Mouse (Mus musculus) gastrocnemius, postnatal 14 days (tissue): Measurements from ENCODE around the gene Abcd2. TPM values are rescaled to one million over a fixed set of nuclear protein-coding genes. Genes with fewer than 3 reads are reported as not detected.

Source experiments
- DNase-seq: peaks from one replicate; pipeline ENCODE4 v3.0.0; 2021; ENCODE audit warnings: mixed read lengths
- intact Hi-C: fragments of 180-260 bp; cut with DNase I; formaldehyde crosslinking; loops from one replicate; pipeline ENCODE4 v1.15.1; 2025; ENCODE audit warnings: low total_unique reads
- total RNA-seq, 2 experiments: library from RNA; stranded (reverse); gene quantifications; 2 replicates each; pipeline ENCODE4 v1.2.3; 2021

Abcd2 gene
- total RNA-seq, 2 experiments from 2014 or later, result 17.2 TPM

DNA sequence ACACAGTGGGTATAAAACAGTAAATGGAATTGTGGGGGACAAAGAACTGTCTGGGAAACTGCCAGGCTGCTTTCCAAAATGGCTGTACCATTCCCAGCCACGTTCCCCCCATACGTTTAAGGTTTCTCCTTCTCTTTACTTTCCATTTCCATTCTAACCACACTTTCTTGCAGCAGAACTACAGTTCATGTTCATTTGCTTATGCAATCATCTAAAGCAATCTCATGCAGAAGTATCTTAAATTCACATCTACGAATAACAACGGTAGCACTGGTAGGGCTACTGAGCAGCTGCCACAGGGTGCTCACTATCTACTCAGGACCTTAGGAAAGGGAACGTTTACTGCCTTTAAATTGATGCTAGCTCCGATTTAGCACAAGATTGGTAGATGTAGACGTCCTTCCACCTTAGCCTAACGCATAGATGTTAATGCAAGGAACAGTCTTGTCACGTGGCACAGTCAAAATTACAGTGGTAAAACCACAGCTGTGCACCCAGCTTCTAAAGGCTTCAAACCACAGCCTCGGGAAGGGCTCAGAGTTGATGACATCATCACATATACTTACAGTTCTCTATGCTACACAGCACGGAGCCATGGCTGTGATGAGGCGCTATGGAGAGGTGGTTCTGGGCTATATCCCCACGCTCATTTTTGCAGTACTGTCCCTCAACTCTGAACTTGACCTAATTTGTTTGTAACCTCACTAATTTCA lies 23.6 kb downstream of the Abcd2 start:
- DNase-seq, result no peak
- intact Hi-C loops, result no loop called here

DNA sequence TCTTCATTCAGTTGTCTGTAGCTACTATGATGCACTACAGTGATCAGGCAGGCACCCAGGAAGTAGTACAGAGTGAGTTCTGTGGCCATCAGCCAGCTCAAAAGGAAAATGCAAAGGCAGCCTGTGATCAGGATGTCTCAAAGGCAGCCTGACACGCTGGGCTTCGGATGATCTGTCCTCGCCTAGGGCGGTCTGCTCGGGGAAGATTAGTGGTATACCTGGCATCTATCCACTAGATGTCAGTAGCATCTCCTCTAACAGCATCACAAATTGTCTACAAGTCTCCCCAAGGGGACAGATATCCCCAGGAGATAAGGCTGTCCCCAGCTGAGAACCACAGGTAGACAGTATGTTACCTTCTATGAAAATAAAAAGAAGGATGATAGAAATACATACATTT lies 26.6 kb downstream of the Abcd2 start:
- no peak for DNase-seq
- intact Hi-C loops, result no loop called here

DNA sequence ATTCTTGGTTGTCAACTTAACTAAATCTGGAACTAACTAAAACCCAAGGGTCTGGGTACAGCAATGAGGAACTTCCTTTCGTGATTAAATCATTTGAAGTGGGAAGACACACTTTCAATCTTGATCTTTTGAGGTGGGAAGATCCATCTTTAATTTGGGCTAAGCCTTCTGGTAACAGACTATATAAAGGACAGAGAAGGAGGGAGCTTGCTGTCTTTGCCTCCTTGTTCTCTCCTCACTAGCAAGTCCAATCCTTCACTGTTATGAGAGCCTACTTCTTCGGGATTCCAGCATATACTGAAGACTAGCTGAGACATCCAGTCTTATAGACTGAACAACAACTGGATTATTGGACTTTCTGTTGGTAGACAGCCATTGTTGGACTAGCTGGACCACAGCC lies 28.1 kb downstream of the Abcd2 start:
- intact Hi-C loops, result no loop called here
- no peak for DNase-seq

DNA sequence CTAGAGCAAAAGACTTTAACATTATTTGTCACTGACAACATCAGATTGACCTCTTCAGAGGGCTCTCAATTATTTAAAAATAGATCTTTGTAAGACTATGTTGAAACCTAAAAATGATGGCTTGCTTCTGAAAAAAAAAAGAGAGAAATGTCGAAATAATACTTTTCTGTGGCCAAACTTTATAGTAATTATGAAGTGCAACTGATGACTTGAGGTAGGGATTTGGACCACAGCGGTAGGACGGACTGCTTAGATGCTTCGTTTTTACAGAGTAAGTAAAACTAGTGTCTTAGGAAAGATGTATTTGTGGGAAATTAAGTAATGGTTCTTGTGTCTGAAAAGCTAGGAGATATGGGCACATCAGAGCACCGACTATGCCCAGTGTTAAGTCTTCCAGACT lies 30.4 kb downstream of the Abcd2 start:
- DNase-seq, result no peak
- intact Hi-C loops, result no loop called here

DNA sequence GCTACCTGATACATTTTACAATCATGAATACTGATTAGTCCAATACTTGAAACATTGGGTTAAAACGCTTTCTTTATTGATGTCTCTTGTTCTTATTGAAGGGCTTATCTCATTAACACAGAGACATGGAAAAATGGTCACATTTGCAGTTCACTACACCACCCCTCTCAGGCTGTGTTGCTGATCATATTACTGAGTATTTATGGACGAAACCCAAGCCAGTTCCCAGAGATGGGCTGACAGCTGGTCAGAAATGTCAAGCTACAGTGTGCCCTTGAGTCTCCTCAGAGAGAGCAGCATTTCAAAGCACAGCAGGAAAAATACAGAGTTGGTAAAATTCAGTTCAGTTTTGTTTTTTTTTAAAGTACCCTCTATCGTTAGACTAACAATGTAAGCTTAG lies 38.3 kb downstream of the Abcd2 start:
- peak; percentile 14 for DNase-seq
- intact Hi-C loops, result no loop called here

DNA sequence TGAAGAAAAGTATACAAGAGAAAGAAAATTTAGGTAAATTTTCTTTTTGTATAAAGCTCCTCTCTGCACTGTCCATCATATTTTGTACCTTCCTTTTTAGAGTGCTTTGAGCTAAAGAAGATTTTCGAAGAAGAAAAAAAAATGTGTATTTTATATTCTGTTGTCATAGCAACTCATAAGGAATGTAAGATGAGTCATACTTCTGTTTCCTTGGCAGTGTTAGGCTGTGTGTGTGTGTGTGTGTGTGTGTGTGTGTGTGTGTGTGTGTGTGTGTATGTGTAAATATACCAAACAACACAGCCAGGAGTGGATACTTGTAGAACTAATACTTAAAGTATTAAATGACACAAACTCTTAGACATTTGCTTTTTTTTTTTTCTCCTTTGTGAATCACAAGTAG lies 39.0 kb downstream of the Abcd2 start:
- intact Hi-C loops, result no loop called here
- DNase-seq, result no peak

DNA sequence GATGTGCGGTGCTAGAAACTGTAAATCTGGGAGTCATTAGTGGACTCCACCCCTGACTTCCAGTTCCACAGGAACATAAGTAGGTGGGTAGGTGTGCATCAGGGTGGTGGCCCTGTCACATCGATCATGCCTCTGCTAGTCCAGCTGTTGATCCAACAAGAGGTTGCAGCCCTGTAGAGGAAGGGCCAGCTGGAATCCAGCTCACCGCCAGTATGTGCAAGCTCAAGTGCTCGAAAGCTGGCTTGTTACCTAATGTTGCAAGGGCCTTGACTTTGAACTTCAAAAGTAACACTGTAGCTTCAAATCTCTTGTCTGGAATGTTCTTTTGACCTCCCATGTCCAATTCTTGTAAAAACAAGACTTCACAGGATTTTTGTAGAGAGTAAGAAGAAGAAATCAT lies 67.0 kb downstream of the Abcd2 start:
- no peak for DNase-seq
- intact Hi-C loops, result no loop called here

DNA sequence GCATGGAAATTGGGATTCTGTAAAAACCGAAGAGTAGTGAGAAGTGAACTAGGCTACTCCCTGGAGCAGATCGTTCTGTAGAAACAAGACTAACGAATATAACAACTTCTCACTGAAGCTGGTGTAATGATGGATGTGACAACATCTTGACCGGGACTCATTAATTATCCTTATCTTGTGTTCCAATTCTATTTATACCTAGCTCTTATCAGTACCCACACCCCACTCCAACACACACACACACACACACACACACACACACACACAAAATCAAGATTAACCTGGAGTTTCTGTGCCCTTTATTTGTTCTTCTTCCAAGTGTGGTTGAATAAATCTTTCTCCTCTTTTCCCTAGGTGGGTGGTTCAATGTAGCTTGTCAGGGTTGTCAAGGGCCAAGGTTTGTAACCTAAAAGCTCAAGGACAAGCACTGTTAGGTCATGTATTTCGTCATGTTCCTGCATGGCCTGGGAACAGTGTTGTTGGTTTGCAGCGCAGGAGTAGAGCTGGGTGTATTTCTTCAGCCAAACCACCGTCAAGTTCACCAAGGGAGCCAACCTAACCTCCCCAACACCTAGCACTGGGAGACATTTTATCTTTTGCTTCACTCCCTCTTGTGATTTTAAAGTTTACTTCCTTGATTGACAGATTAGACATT lies 78.9 kb downstream of the Abcd2 start:
- no peak for DNase-seq
- intact Hi-C loops, result no loop called here

DNA sequence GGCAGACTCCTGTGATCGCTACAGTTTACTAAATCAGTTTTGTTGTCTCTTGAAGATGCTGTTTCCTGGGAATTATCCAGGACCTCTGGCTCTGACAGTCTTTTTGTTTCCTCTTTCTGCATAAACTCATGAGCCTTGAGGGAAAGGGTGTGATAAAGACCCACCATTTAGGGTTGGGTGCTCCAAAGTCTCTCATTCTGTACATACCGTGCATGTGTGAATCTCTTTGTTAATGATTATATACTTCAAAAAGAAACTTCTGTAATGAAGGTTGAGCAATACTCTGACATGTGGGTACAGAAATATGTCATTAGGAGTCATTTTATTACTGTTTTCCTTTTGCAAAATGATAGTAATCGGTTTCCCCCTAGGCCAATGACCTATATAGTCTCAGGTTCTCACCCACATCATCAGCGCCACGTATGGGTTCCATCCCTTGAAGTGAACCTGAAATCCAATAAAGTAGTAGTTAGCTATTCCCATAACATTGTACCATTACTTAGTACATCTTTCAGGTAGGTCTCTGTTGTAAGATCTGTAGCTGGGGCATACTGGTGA lies 83.4 kb downstream of the Abcd2 start:
- DNase-seq, result no peak
- intact Hi-C loops, result no loop called here

DNA sequence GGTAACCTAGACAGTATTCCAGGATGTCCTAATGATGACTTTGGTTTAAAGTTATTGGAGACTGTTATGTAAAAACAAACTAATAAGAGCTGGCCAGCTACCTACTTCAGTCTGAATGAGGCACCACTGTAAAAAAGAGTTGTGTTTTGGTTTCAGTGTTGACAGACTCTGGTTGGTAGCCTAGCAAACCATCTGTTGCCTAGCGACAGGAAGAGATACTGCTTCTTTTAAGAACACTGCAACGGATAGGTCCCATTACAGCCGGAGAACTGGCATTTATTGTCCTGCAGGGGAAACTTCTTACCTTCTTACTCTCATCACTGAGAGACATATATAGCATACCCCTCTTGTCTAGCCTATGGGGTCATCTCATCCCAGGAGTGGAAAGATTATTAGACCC lies 86.7 kb downstream of the Abcd2 start:
- DNase-seq, result no peak
- intact Hi-C loops, result no loop called here

DNA sequence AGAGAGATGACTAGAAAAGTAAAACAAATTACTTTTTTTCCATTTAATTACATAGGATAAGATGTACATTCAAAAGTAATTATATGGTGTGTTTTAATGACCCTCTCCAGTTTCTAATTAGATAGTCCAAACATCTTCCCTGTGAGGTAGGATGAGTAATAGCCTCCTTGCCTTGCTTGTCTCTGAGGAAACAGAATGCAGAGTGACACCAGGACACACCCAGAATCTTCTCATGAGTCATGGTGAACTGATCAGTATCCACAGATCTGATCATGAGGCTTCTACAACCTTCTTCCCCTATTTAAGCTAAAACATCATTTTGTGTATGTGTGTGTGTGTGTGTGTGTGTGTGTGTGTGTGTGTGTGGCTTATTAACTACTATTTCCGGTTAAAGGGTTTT lies 87.3 kb downstream of the Abcd2 start:
- intact Hi-C loops, result no loop called here
- no peak for DNase-seq

DNA sequence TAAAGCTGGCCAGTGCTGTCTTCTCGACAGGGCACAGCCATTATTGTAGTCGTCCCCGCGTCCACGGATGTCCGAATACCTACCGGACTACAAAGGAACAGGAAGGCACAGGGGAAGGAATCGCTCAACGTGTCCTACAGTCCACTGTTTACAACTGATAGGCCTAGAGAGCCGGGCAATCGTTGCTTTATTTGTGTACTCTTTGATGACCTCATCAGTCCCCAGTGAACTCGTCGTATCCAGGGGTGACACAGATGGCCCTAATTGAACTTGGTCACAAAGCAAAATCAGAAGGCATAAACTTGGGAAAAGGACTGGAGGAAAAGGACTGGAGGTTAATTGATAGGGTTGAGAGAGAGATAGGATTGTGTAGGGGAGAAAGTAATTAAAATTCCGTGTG lies 87.8 kb downstream of the Abcd2 start:
- no peak for DNase-seq
- intact Hi-C loops, result no loop called here

DNA sequence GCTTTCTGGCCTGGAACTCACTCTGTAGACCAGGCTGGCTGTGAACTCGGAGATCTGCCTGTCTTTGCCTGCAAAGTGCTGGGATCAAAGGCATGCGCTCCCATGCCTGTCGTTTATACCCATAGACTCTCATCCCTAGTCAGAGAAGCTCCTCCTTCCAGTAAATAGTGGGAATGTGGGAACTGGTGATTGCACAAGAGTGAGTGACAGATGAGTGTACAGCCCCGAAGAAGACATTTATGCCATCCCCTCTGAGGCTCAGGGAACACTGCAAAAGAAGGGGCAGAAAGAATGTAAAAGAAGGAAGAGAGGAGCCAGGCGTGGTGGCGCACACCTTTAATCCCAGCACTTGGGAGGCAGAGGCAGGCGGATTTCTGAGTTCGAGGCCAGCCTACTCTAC lies 88.3 kb downstream of the Abcd2 start:
- no peak for DNase-seq
- intact Hi-C loops, result no loop called here

DNA sequence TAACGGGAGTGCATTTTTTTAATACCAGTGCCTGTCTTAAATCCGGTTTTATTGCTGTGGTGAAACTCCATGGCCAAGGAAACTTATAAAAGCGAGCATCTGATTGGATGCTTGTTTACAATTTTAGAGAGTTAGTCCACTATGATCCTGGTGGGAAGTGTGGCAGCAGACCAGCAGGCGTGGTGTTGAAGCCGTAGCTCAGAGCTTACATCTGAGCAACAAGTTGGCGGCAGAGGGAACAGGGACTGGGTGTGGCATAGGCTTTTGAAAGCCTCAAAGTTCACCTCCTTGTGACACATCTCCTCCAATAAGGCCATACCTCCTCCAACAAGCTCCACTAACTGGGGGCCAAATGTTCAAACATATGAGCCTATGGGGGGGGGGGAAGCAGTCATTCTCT lies 95.0 kb downstream of the Abcd2 start:
- intact Hi-C loops, result no loop called here
- DNase-seq, result peak; percentile 28

Other genes starting within 250 kb of the Abcd2 start
- 1 to 10 TPM; 5.7 to 6.8 TPM for gene Kif21a, start 141.9 kb downstream of the Abcd2 start, total RNA-seq
- under 1 TPM in 1 of 2 experiments, not detected in 1; 0.22 TPM for gene CN725425, start 7.7 kb upstream of the Abcd2 start, total RNA-seq